Mouse (Mus musculus) C2C12 (cell line): ENCODE data around the gene Zfhx3. TPM values are rescaled to one million over a fixed set of nuclear protein-coding genes. Genes with fewer than 3 reads are reported as not detected.

Source experiments
- H3K27me3 ChIP-seq: one replicate; pipeline ENCODE4 v1.6.1; 2011; ENCODE audit not compliant: control insufficient read depth, insufficient read depth, insufficient read length
- H3K36me3 ChIP-seq: one replicate; pipeline ENCODE4 v1.6.1; 2011; ENCODE audit not compliant: control insufficient read depth, insufficient read depth
- H3K4me3 ChIP-seq: one replicate; pipeline ENCODE4 v1.5.1; 2011; ENCODE audit warnings: mild to moderate bottlenecking, control low read depth; ENCODE audit not compliant: poor library complexity, insufficient read depth, severe bottlenecking
- H3K79me2 ChIP-seq: one replicate; pipeline ENCODE4 v1.6.1; 2011; ENCODE audit not compliant: control insufficient read depth, insufficient read depth
- H3K79me3 ChIP-seq: one replicate; pipeline ENCODE4 v1.6.1; 2011; ENCODE audit warnings: low read depth, control low read depth
- H3ac ChIP-seq: one replicate; pipeline ENCODE3; 2011; ENCODE audit warnings: low read depth; ENCODE audit not compliant: control insufficient read depth, insufficient read length
- CEBPB ChIP-seq: IDR thresholded peaks from one replicate; pipeline ENCODE4 v1.6.1; 2011; ENCODE audit warnings: low read depth, mild to moderate bottlenecking, control low read depth, moderate library complexity
- CTCF ChIP-seq: IDR thresholded peaks from one replicate; pipeline ENCODE4 v1.5.1; 2011; ENCODE audit not compliant: control insufficient read depth, insufficient read depth, insufficient read length
- FOSL1 ChIP-seq: IDR thresholded peaks from one replicate; pipeline ENCODE4 v1.8.0; 2011; ENCODE audit warnings: mild to moderate bottlenecking, low read length; ENCODE audit not compliant: poor library complexity, insufficient read depth, severe bottlenecking
- MAX ChIP-seq: IDR thresholded peaks from one replicate; pipeline ENCODE4 v1.6.1; 2011; ENCODE audit warnings: mild to moderate bottlenecking, control low read depth
- MYOD1 ChIP-seq: IDR thresholded peaks from one replicate; pipeline ENCODE4 v1.6.1; 2011; ENCODE audit warnings: low read depth; ENCODE audit not compliant: control insufficient read depth, insufficient read length
- MYOG ChIP-seq: IDR thresholded peaks from one replicate; pipeline ENCODE4 v1.6.1; 2011; ENCODE audit not compliant: control insufficient read depth, insufficient read length; ENCODE audit errors: extremely low read depth
- USF1 ChIP-seq: IDR thresholded peaks from one replicate; pipeline ENCODE4 v1.6.1; 2011; ENCODE audit warnings: low read depth, mild to moderate bottlenecking, control low read depth, moderate library complexity
- polyA plus RNA-seq: library from polyadenylated mRNA; unstranded; fragments of >200 nt; fragmentation: generic; extraction: Trizol; gene quantifications from one replicate; pipeline ENCODE4 v1.2.1, GENCODE M21; 2012; ENCODE audit warnings: missing spikeins

Gene Zfhx3
- polyA plus RNA-seq, 1 experiment, result 4.3 TPM

- Histone ChIP-seq H3K79me2 (no peaks in the 10 kb centered on the region), H3K4me3 (no peak overlapping the region), H3K36me3 (no peaks in the 10 kb centered on the region), H3K79me3 (no peaks in the 10 kb centered on the region), H3ac (no peak overlapping the region), H3K27me3 (no peaks in the 10 kb centered on the region)
- TF ChIP-seq CEBPB (no peak), CTCF (no peak), MYOD1 (no peak), FOSL1 (no peak), USF1 (no peak), MYOG (no peak), MAX (no peak)
Observed at GRCm38 (mm10) chr8:108363435-108363834, 421.0 kb downstream of the Zfhx3 start.

DNA sequence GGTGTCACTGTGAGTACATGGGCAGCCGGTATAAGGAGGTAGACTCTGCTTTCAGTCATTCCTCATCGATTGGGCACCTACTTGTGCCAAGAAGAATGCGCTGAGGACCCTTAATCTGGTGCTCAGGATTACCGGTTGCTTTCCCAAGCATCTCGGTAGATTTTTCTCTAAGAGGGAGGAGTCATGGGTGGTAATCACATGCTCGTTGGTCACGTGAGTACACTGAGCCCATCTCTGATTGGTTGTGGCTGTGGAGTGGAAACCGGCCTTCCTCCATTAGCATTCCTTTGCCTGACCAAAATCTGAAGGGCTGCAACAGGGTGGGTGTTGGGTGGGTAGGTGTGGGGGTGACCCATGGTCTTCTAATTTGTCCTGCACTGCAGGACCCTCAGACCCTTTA is 421.4 kb downstream of the Zfhx3 start:
- H3ac ChIP-seq, result no peak overlapping the region
- TF ChIP-seq MAX (no peak), CEBPB (no peak), MYOD1 (no peak), FOSL1 (no peak)
- no peaks in the 10 kb centered on the region for H3K79me2 ChIP-seq
- H3K4me3 ChIP-seq, result no peak overlapping the region
- no peaks in the 10 kb centered on the region for H3K79me3 ChIP-seq
- H3K36me3 ChIP-seq, result no peaks in the 10 kb centered on the region
- no peaks in the 10 kb centered on the region for H3K27me3 ChIP-seq

DNA sequence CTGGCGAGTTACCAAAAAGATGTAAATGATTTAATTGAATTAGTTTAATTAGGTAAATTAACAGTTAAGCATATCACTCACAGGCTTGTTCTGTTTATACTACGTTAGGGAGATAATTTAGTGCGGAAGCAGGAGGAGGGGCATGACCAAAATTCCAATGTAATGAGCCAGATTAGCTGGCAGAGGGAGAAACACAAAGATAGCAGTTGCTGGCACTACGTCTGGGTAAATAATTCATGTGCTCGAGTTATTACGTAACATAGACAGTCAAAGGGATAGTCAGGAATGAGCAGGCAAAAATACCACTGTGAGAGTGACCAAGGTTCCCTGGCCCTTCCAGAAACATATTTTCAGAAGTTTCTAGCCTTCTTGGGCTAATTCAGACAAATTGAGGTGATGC is 426.6 kb downstream of the Zfhx3 start:
- Histone ChIP-seq H3K79me3 (no peaks in the 10 kb centered on the region), H3K79me2 (no peaks in the 10 kb centered on the region), H3ac (no peak overlapping the region), H3K27me3 (no peaks in the 10 kb centered on the region), H3K36me3 (no peaks in the 10 kb centered on the region), H3K4me3 (no peak overlapping the region)
- TF ChIP-seq MAX (no peak), FOSL1 (no peak), CEBPB (peak; percentile 78)

- no peak for TF ChIP-seq USF1
- TF ChIP-seq FOSL1, result no peak
- no peak for TF ChIP-seq CTCF
- TF ChIP-seq MAX, result no peak
- no peak for TF ChIP-seq CEBPB
- no peak for TF ChIP-seq MYOD1
- no peak for TF ChIP-seq MYOG
- Histone ChIP-seq H3K27me3 (no peaks in the 10 kb centered on the region), H3K36me3 (no peaks in the 10 kb centered on the region), H3K79me2 (no peaks in the 10 kb centered on the region), H3ac (no peak overlapping the region), H3K4me3 (no peak overlapping the region), H3K79me3 (no peaks in the 10 kb centered on the region)
Observed at GRCm38 (mm10) chr8:108370731-108371130, 428.3 kb downstream of the Zfhx3 start.

GRCm38 (mm10) chr8:108373046-108373445 is 430.6 kb downstream of the Zfhx3 start:
- H3ac ChIP-seq, result no peak overlapping the region
- H3K79me3 ChIP-seq, result no peaks in the 10 kb centered on the region
- H3K36me3 ChIP-seq, result no peaks in the 10 kb centered on the region
- H3K79me2 ChIP-seq, result no peaks in the 10 kb centered on the region
- no peaks in the 10 kb centered on the region for H3K27me3 ChIP-seq
- no peak overlapping the region for H3K4me3 ChIP-seq
- no peak for TF ChIP-seq FOSL1
- no peak for TF ChIP-seq MAX
- no peak for TF ChIP-seq MYOD1
- no peak for TF ChIP-seq MYOG
- TF ChIP-seq CEBPB, result no peak
- no peak for TF ChIP-seq CTCF
- no peak for TF ChIP-seq USF1

DNA sequence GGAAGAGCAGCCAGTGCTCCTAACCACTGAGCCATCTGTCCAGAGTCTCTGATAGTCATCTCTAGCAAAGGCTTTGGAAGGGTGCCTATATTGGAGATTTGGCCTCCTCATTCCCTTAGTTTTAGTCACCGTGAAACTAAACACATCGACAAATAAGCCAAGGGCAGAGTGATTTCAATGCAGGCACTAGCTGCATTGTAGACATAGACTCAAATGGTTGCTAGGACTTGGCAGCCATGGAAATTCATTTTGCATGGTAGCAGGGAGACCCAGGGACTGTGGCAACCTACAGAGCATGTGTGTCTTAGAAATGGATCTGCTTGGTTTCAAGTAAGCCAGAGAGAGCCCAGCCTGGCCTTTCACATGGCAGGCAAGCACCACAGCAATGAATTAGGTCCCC is 435.6 kb downstream of the Zfhx3 start:
- Histone ChIP-seq H3K27me3 (no peaks in the 10 kb centered on the region), H3K79me2 (no peaks in the 10 kb centered on the region), H3K4me3 (no peak overlapping the region), H3K79me3 (no peaks in the 10 kb centered on the region), H3ac (no peak overlapping the region), H3K36me3 (no peaks in the 10 kb centered on the region)
- TF ChIP-seq FOSL1, result no peak
- no peak for TF ChIP-seq CEBPB
- no peak for TF ChIP-seq MAX
- no peak for TF ChIP-seq MYOG
- no peak for TF ChIP-seq CTCF
- no peak for TF ChIP-seq USF1
- TF ChIP-seq MYOD1, result no peak
